Mouse (Mus musculus) thymus, adult 2 months (tissue): ENCODE results near the gene Dhtkd1. TPM values are rescaled to one million over a fixed set of nuclear protein-coding genes. Genes with fewer than 3 reads are reported as not detected.
"Not testable (repeated sequence)": the region's sequence is repeated elsewhere in the genome, so short reads cannot be mapped to it uniquely, and the experiment has no call there.

ENCODE experiments used
- DNase-seq: peaks from one replicate; pipeline ENCODE4 v3.0.0; 2021
- H3K27ac ChIP-seq: fragments of 200-500 bp; 2 replicates; pipeline ENCODE4 v1.5.1; 2012; ENCODE audit warnings: low read length, control low read depth; ENCODE audit not compliant: control insufficient read depth, insufficient read depth
- H3K27me3 ChIP-seq: fragments of 200-500 bp; 2 replicates; pipeline ENCODE4 v1.6.1; 2012; ENCODE audit warnings: mild to moderate bottlenecking, low read length, moderate library complexity, mixed read lengths; ENCODE audit not compliant: control insufficient read depth, insufficient read depth
- H3K36me3 ChIP-seq: fragments of 200-500 bp; 2 replicates; pipeline ENCODE4 v1.6.1; 2012; ENCODE audit warnings: mild to moderate bottlenecking, low read length, moderate library complexity; ENCODE audit not compliant: control insufficient read depth, insufficient read depth
- H3K4me1 ChIP-seq: fragments of 200-500 bp; replicated peaks from 2 replicates; pipeline ENCODE4 v1.6.1; 2012; ENCODE audit warnings: low read length; ENCODE audit not compliant: control insufficient read depth, insufficient read depth
- H3K4me3 ChIP-seq: fragments of 200-500 bp; 2 replicates; pipeline ENCODE4 v1.5.1; 2012; ENCODE audit warnings: mild to moderate bottlenecking, low read length, control low read depth, moderate library complexity; ENCODE audit not compliant: control insufficient read depth, insufficient read depth
- CTCF ChIP-seq: fragments of 200-500 bp; IDR thresholded peaks from 2 replicates; pipeline ENCODE4 v1.5.1; 2012; ENCODE audit warnings: mild to moderate bottlenecking, control low read depth, low read length, moderate library complexity, borderline replicate concordance; ENCODE audit not compliant: control insufficient read depth, poor library complexity, insufficient read depth; ENCODE audit errors: extremely low read depth
- POLR2A ChIP-seq: fragments of 200-500 bp; IDR thresholded peaks from 2 replicates; pipeline ENCODE4 v1.6.1; 2012; ENCODE audit warnings: mild to moderate bottlenecking, low read length, control low read depth, moderate library complexity; ENCODE audit not compliant: control insufficient read depth, poor library complexity, insufficient read depth; ENCODE audit errors: extremely low read depth
- WGBS: fragments of 180-500 bp; shearing (Covaris S2); methylation state at CpG from one replicate; pipeline ENCODE4 v1.1.7; 2018; 5-methylcytosine and 5-hydroxymethylcytosine counted together
- polyA plus RNA-seq: library from polyadenylated mRNA; depleted of rRNA; stranded (reverse); fragments of >200 nt; gene quantifications from 2 replicates; pipeline ENCODE4 v1.2.3, GENCODE M21; 2012; rRNA removed

The Dhtkd1 gene
- 0.62 and 2.2 TPM in 2 replicates for polyA plus RNA-seq

DNA sequence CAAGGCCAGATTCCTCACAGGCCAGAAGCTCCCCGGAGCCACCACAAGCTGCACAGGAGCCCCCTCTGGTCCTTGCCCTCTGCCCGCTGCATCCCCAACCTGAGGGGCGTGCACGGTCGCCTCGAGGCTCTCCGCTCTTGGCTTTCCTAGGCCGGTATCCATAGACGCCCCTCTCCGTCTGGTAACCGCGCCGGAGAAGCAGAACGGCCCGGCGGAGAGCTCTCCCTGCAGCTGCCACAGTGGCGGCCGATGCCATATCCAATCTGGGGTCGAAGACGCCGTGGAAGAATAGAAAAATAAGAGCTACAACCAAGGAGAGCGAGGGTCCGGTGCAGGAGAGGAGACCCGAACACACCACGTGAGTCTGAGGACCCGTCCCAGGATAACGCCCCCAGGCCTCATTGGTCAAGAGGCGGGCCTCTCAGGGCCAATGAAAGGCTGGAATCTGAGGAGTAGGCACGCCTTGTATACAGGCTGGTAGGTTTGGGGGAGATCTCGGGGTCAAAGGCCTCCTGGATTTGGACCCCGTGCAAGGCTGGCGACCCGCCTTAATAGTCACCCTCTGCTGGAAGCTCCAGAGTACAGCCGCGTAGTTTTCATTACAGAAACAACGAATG is at the start of gene Dhtkd1:
TSS of gene Dhtkd1 (minus strand) at position 377 of the 617 bp plus-strand sequence.
- no peaks in the 10 kb centered on the region for H3K27me3 ChIP-seq
- 2% methylated on average over 36 of the region's 36 CpGs for WGBS
- peaks cover 7% of the 10 kb centered on the region for H3K4me1 ChIP-seq
- H3K4me3 ChIP-seq, result peak within 1 kb of the TSS; percentile 44
- TF ChIP-seq CTCF (no peak), POLR2A (no peak)
- H3K36me3 ChIP-seq, result no peaks in the 10 kb centered on the region
- DNase-seq, result peak; percentile 32
- no peak within 1 kb of the TSS for H3K27ac ChIP-seq

DNA sequence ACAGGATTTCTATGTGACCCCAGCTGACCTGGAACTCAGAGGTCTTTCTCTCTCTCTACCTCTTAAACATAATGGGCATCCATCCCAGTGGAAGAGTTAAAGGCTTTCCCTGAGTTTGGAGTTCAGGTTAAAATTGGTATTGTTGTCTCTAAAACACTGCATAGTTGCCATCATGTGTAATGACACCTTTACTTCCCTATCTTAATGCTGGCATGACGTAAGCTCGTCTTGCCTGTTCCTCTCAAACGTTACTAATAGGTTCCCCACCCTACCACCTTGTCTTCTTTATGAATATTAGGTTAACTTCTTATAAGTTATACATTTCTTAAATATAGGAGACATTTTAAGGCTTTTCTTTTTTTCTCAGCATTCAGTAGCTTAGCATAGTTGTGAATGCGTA is 34.9 kb upstream of the Dhtkd1 start:
- DNase-seq, result no peak
- no peak overlapping the region for H3K4me3 ChIP-seq
- no peaks in the 10 kb centered on the region for H3K4me1 ChIP-seq
- no peak for TF ChIP-seq POLR2A
- no peak for TF ChIP-seq CTCF
- H3K36me3 ChIP-seq, result peaks cover 50% of the 10 kb centered on the region
- WGBS, result 97% methylated on average over 4 of the region's 4 CpGs
- no peak overlapping the region for H3K27ac ChIP-seq
- no peaks in the 10 kb centered on the region for H3K27me3 ChIP-seq

DNA sequence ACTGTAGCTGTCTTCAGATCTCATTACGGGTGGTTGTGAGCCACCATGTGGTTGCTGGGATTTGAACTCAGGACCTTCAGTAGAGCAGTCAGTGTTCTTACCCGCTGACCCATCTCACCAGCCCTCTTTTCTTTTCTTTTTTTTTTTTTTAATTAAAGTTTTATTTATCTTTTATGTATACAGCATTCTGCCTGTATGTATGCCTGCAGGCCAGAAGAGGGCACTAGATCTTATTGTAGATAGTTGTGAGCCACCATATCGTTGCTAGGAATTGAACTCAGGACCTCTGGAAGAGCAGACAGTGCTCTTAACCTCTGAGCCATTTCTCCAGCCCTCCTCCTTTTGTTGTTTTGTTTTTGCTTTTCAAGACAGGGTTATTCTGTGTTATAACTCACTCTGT is 28.0 kb upstream of the Dhtkd1 start:
- WGBS, result 96% methylated on average over 3 of the region's 3 CpGs
- DNase-seq, H3K27me3 ChIP-seq: not testable (repeated sequence)

DNA sequence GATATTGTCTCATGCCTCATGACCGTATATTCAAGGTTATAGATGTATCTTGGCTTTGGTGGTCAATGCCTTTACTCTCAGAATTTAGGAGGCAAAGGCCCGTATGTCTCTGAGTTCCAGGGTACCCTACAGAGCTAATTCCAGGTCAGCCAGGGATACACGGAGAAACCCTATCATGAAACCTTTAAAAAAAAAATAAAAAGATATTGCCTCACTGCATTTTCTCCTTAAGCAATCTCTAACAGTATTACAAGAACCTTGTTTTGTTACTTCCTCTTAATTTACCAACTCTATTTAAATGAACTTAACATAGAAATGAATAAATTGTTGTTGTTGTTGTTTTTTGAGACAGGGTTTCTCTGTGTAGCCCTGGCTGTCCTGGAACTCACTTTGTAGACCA is 23.4 kb upstream of the Dhtkd1 start:
- TF ChIP-seq CTCF, result no peak
- TF ChIP-seq POLR2A, result no peak

More for the DNA sequence above, 28.0 kb upstream of the Dhtkd1 start:
- not testable (repeated sequence) for H3K27ac ChIP-seq, H3K4me1 ChIP-seq, H3K4me3 ChIP-seq
- peaks cover 18% of the 10 kb centered on the region for H3K36me3 ChIP-seq

DNA sequence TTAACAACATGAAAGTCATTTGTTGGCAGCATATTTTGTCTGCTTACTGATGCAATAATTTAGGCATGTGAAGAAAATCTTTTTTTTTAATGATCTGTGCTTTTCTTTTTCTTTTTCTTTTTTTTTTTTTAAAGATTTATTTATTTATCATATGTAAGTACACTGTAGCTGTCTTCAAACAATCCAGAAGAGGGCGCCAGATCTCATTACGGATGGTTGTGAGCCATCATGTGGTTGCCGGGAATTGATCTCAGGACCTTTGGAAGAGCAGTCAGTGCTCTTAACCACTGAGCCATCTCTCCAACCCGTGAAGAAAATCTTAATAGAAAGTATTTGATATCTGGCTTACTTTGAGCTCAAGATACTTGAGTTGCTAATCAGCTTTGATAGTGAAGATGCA is 21.1 kb upstream of the Dhtkd1 start:
- not testable (repeated sequence) for DNase-seq, H3K4me3 ChIP-seq, H3K27ac ChIP-seq, H3K27me3 ChIP-seq, H3K4me1 ChIP-seq
- WGBS, result 94% methylated on average over 4 of the region's 4 CpGs
- H3K36me3 ChIP-seq, result peaks cover 36% of the 10 kb centered on the region

More for the DNA sequence above, 23.4 kb upstream of the Dhtkd1 start:
- 97% methylated on average over 3 of the region's 3 CpGs for WGBS
- no peak for DNase-seq
- Histone ChIP-seq H3K36me3 (peaks cover 28% of the 10 kb centered on the region), H3K4me3 (no peak overlapping the region), H3K27me3 (no peaks in the 10 kb centered on the region), H3K4me1 (no peaks in the 10 kb centered on the region), H3K27ac (no peak overlapping the region)

DNA sequence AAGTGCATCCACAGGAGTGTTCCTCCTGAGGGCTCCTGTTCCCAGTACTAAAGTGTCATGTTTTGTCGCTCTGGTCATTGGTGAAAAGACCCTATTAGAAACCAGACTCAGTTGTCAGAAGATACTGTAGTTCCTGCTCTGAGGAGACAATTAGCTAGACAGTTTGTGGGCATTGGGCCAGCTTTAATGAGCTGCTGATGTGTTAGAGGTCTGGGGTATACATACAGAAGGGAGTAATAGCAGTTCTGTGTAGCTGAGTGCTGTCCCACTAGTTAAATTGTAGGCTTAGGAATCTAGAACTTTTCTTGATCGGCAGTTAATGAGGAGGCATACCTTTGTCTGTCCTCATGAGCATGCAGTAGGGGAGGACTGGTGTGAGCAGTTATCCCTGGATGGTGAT is 19.7 kb upstream of the Dhtkd1 start:
- Histone ChIP-seq H3K27ac (no peak overlapping the region), H3K4me3 (no peak overlapping the region), H3K4me1 (no peaks in the 10 kb centered on the region), H3K36me3 (peaks cover 45% of the 10 kb centered on the region), H3K27me3 (no peaks in the 10 kb centered on the region)
- no peak for TF ChIP-seq POLR2A
- no peak for TF ChIP-seq CTCF
- WGBS, result 92% methylated on average over 2 of the region's 2 CpGs
- no peak for DNase-seq

DNA sequence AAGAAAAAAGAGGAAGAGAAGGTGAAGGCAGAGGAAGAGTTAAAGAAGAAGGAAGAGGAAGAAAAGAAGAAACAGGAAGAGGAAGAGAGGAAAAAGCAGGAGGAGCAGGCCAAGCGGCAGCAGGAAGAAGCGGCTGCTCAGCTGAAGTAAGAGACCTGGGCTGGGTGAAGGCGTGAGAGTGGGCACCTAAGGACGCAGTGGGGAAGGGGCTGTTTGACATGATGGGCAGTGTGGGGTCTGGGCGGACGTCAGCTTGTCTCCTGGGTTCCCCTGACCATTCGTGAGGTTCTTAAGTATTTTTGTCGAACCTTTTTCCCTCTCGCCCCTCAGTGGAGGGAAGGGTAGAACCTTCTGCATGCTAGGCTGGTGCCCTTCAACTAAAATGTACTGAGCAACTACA is 15.1 kb upstream of the Dhtkd1 start:
- DNase-seq, result no peak

More for the DNA sequence above, 15.1 kb upstream of the Dhtkd1 start:
- H3K4me3 ChIP-seq, result no peak overlapping the region
- no peaks in the 10 kb centered on the region for H3K27me3 ChIP-seq
- H3K4me1 ChIP-seq, result 0 out of 2 replicates have a peak, but pooled peaks cover 2% of the 10 kb centered on the region
- H3K36me3 ChIP-seq, result peaks cover 35% of the 10 kb centered on the region
- 97% methylated on average over 9 of the region's 9 CpGs for WGBS
- TF ChIP-seq POLR2A, result no peak
- no peak for TF ChIP-seq CTCF
- H3K27ac ChIP-seq, result no peak overlapping the region
